Mouse (Mus musculus) retina, embryonic 14.5 days (tissue): ENCODE data around the gene Cdc42ep3.
A peak's percentile ranks its signal among the peaks of the same experiment; 100 is the strongest.

Experiments
- DNase-seq: peaks from one replicate; pipeline ENCODE4 v3.0.0-alpha.2; 2015; ENCODE audit warnings: low spot score

Gene Cdc42ep3

GRCm38 (mm10) chr17:79354444-79355270, at the start of gene Cdc42ep3:
Gene Cdc42ep3 (minus strand): TSS chr17:79355091.
- DNase-seq, result peak; percentile 73

- no peak for DNase-seq
Observed at GRCm38 (mm10) chr17:79400356-79400755, 45.5 kb upstream of the Cdc42ep3 start.

GRCm38 (mm10) chr17:79398416-79398815, 43.5 kb upstream of the Cdc42ep3 start:
- DNase-seq, result no peak

- no peak for DNase-seq
Observed at GRCm38 (mm10) chr17:79394799-79395198, 39.9 kb upstream of the Cdc42ep3 start.

- DNase-seq, result no peak
Observed at GRCm38 (mm10) chr17:79393886-79394285, 39.0 kb upstream of the Cdc42ep3 start.

GRCm38 (mm10) chr17:79387465-79388066, 32.7 kb upstream of the Cdc42ep3 start:
- DNase-seq, result no peak

- no peak for DNase-seq
Observed at GRCm38 (mm10) chr17:79381485-79381884, 26.6 kb upstream of the Cdc42ep3 start.

GRCm38 (mm10) chr17:79379191-79379590, 24.3 kb upstream of the Cdc42ep3 start:
- no peak for DNase-seq

GRCm38 (mm10) chr17:79376434-79377210, 21.7 kb upstream of the Cdc42ep3 start:
- no peak for DNase-seq

- DNase-seq, result no peak
Observed at GRCm38 (mm10) chr17:79372973-79373372, 18.1 kb upstream of the Cdc42ep3 start.

GRCm38 (mm10) chr17:79364749-79365450, 10.0 kb upstream of the Cdc42ep3 start:
- DNase-seq, result no peak

- DNase-seq, result peak; percentile 59
Observed at GRCm38 (mm10) chr17:79356071-79356601, 1.2 kb upstream of the Cdc42ep3 start.

GRCm38 (mm10) chr17:79355271-79355991, 540 bp upstream of the Cdc42ep3 start:
- DNase-seq, result peak; percentile 76

GRCm38 (mm10) chr17:79354174-79354443, 782 bp downstream of the Cdc42ep3 start:
- no peak for DNase-seq

GRCm38 (mm10) chr17:79353446-79354173, 1.3 kb downstream of the Cdc42ep3 start:
- DNase-seq, result peak; percentile 27

GRCm38 (mm10) chr17:79350751-79351191, 4.1 kb downstream of the Cdc42ep3 start:
- DNase-seq, result no peak

GRCm38 (mm10) chr17:79349371-79349770, 5.5 kb downstream of the Cdc42ep3 start:
- DNase-seq, result no peak

- no peak for DNase-seq
Observed at GRCm38 (mm10) chr17:79347920-79348589, 6.8 kb downstream of the Cdc42ep3 start.

- no peak for DNase-seq
Observed at GRCm38 (mm10) chr17:79347291-79347690, 7.6 kb downstream of the Cdc42ep3 start.
